Mouse (Mus musculus) cerebellum, postnatal 25 days (tissue): ENCODE measurements around the gene Lrrc73.

Experiments
- DNase-seq, 2 experiments: peaks; one replicate each; pipeline ENCODE4 v3.0.0; 2021; ENCODE audit warnings: mixed read lengths in 2 of 2

Lrrc73 gene

DNA sequence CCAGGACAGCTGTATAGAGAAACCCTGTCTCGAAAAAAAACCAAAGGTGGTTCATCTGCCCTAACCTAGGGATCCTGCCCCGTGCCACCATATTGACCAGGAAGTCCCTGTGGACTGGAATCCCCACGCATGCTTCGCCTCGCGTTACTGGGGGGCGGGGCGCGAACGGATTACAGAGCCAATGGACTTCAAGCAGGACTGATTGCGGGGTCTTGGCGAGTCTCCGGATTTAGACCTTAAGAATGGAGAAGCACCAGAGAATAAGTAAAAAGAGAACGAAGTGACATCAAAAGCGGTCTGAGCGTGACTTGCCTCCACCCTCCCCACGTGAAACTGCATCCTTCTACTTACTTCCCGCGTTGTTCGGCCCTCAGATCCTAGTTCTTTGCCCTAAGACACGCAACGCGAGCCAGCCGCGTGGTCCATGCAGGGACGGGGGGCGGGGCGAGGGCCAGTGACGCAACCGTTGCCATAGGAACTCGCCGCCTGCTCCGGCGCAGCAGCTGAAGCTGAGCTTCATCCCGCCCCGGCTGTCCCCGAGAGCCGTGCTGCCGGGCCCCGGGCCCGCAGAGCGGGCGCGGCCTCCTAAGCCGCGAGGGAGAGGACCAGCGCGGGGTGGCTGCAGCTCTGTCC, at the start of gene Lrrc73:
Gene Lrrc73 (plus strand): TSS at position 80 of the 633 bp plus-strand sequence.
- peak; percentile 93 to 97 for DNase-seq

DNA sequence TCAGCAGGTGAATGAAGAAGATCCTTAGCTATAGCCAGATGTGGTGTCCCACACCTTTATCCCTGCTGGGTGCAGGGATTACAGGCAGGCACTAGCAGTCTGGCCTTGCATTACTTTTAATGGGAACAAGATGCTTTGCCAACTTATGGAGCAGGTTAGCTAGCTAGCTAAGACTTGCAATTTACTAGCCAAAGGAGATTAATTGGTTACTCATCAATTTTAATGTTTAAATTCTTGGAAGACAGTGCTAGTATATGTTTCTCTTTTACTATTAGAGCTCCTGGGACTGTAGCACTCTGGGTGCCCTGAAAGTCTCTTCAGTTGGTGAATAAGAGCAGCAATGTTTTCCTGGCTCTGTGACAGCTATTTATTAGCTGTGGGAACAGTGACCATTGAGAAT, 46.7 kb upstream of the Lrrc73 start:
- no peak for DNase-seq

DNA sequence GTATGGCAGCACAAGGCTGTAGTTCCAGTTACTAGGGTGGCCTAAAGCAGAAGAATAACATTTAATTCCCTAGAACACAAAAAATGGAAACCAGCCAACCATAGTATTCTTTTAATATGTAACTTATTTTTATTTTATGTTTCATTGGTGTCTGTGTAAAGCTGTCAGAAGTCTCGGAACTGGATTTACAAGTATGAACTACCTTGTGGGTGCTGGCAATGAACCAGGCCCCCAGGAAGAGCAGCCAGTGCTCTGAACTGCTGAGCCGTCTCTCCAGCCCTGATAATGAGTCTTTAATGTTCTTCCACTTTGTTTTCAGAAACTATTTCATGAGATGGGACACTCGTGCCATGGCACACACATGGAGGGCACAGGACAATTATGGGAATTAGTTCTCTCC, 42.8 kb upstream of the Lrrc73 start:
- no peak for DNase-seq

DNA sequence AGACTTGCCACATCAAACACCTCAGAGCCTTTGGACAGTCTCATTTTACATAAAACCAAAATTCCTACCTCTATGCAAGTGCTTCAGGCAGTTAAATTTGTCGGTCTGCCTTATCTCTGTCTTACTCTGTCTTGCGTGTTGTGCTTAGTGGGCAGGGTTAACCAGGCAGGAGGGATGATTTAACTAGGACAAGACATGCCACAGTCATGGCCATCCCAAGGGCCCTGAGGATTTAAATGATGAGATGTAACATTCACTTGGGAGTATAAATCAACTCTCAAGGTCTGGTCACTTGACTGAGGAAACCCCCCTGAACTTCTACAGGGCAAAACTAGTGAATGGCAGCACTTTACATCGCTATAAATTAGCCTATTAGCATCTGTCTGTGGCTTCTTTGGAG, 31.7 kb upstream of the Lrrc73 start:
- DNase-seq, result no peak

DNA sequence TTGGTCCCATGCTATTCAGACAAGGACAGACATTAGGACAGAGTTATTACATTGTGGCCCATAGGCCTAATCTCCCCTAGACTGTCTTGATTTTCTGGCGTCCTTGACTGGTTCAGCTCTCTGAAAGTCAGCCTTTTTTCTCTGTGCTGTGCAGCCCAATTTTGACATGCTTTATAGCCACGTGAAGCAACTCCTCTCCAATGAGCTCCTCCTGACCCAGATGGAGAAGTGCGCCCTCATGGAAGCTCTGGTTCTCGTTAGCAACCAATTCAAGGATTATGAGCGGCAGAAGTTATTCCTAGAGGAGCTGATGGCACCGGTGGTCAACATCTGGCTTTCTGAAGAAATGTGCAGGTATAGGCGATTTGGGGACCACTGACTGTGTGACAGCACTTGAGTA, 25.8 kb upstream of the Lrrc73 start:
- DNase-seq, result no peak

DNA sequence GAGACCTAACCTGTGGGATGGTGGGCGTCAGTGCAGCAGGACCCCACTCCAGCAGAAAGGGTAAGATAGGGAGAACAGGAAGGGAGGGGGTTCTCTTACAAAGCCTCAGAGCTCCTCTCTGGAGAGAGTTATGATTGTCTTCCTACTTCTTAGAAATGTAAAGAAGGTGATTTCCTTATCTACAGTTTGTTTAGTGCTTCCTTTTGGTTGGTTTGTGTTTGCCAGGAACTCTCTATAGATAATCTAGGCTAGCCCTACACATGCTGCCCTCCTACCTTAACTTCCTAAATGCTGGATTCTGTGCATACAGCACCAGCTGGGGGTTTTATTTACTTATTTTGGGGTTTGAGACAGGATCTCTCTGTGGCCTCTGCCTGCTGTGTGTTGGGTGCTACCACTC, 17.3 kb upstream of the Lrrc73 start:
- no peak for DNase-seq

DNA sequence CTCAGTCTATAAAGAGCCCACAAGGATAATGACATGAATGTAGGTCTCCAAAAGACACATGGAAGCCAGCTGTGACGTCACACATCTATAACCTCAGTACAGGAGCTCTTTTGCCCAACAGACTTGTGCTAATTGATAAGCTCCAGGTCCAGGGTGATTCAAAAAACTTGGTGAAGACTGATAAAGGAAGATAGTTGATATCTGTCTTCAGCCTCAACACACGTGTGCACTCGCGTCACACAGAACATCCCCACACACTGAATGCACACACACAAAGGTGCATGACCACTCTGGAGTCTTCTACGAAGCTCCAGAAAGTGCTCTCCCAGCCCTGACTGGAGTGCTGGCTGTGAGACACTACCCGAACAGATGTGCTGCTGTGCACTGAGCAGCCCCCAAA, 16.3 kb upstream of the Lrrc73 start:
- no peak for DNase-seq

DNA sequence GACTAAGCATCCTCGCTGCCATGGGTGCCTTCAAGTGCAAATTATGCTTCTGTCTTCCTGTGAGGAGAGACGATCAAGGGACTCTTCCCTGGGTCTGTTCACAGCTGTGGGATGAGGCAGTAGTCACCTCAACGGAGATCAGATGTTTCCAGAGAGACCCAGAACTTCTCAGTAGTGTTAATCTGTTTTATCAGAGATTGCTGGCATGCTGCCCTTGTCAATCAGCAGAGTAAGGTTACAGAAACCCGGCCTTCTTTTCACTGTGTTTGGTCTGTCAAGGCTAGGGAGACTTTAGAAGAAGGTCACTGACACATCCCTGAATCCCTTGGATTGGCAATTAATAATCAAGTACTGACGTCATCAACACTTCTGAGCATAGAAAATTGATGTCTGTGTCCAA, 15.9 kb upstream of the Lrrc73 start:
- DNase-seq, result no peak

DNA sequence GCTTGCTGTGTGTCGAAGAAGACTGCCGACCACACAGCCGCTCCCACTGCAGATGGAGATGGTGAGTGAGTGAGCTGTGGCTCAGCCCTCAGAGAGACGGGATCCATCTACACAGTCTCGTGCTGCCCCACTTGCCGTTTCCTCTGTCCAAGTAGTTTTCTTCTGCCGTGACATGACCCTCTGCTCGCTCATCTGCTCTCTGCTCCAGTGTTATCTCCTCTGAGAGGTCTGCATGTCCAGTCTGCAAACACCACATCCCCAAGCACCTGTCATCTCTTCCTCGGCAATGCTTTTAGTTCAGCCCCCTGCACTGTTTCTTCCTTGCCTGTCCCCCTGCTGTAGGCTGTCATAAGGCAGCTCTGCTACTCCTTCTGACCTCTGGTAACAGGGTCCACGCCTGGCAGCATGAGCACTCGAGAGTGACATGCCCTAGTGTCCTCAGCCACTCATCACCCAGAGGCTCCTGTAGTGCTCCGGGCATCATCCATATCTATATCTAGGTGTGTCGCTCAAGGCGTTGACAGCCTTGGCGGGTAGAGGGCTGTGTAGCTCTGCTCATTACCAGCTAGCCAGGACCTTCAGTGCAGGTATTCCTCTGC, 13.7 kb upstream of the Lrrc73 start:
- DNase-seq, result no peak

DNA sequence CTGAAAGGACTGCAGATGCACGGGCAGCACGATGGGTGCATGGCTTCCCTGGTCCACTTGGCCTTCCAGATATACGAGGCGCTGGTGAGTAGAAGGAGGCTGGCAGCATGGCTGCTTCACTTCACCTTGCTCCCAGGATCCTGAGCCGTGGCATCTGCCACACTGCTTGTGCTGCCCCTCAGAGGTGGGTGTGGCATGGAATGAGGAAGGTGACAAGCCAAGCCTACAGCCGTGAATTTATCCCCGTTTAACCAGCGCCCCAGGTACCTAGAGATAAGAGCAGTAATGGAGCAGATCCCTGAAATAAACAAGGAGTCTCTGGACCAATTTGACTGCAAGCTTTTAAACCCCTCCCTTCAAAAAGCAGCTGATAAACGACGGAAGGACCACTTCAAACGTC, 11.9 kb upstream of the Lrrc73 start:
- no peak for DNase-seq

DNA sequence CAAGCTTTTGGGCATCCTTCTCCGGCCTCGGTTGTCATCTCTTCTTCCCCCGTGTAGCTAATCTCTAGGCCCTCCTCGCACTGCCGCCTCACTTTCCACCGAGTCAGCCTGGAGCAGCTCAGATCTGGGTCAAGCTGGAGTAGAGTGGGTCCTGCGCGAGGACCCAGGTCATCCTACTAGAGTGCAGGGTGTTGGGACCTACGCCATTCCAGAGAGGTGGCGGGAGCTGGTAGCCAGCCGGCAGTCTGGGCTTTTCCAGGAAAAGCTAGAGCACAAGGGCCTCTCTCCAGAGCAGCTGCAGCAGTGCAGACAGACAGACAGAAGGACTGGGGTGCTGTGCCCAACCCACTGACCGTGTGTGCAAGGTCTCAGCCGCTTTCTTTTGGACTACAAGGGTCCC, 11.1 kb upstream of the Lrrc73 start:
- DNase-seq, result no peak

DNA sequence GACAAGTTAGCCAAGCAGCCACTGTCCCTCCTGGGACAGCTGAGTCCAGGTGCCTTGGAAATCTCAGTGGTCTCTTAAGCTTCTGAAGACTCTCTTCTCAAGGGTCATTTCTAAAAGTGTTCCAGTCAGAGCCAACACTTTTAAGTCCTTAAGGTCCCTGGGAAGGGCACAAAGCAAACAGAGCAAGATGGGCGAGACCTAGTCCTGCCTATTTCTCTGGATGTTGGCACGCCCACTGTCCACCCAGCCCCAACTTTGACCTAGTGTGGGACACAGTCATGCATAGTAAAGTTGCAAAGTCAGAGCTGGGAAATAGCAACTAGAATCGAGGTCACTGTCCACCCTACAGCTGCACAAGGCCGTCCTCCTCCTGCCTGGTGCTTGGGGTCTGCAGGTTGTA, 10.3 kb upstream of the Lrrc73 start:
- DNase-seq, result no peak

DNA sequence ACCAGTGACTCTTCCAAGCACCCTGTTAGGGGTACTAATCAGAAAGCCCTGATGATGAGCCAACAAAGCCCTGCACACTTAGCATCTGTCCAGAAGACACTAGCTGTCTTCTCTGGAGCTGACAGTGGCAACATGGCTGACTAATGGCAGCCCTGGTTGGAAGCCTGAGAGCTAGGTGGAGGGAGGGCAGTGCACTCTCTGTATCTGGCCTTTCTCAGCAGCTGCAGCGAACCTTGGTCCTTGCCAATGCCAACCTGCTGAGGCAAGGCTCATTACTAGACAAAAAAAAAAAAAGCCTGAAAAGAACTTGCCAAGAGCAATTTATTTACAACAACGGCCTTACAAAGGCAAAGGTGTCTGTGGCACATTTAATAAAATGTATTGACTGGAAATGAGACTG, 9.7 kb upstream of the Lrrc73 start:
- DNase-seq, result no peak

DNA sequence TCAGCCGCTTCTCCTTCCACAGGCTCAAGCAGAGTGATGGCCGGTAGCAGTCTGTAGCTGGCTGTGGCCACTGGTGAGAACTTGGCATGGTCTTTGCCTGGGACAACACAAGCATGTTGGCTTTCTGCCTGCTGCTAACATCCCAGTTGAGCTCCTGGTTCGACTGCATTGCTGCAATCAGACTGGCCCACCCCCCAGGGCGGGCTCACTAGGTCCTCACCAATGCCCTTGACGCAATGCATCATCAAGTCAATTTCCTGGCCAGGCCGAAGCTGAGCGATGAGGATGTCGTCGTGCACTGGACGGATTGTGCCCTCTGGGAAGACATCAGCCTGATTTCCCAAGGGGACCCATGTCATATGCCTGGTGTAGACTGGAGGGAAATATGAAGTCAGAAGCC, 8.8 kb upstream of the Lrrc73 start:
- peak in 1 of 2 experiments; percentile 41 for DNase-seq

DNA sequence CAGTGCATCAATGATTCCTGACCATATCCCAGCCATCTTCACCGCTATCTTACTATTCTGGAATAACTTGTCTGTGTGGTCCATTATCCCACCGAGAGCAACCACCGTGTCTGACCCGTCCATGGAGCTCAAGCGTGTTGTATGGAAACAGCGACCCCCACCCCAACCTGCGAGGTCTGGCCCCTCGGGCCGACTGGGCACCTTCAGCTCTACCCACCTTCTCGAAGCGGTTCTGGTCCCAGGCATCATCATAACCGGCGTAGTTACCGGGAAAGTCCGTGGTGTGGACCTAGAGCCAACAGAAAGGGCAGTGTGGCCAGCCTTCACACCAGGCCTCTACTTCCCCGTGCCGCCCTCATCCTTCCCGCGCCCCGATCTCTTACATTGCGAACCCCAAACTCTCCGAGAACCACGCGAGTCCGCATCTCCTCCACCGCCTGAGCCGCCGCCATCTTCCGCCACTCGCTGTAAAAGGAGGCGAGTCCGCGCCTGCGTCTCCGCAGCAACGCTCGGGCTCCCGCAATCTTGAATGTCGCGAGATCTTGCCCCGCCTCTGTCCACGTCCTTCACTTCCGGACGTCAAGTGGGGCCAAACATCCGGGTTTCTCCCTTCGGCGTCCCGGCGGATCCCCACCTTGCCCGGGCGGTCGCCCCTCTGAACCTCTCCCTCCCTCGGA, 5.7 kb upstream of the Lrrc73 start, which contains the start of the genes Polr1c and Yipf3:
Gene Polr1c (minus strand): TSS at position 543 of the 677 bp plus-strand sequence.
Gene Yipf3 (plus strand): TSS at position 569 of the 677 bp plus-strand sequence.
- peak; percentile 95 to 97 for DNase-seq

DNA sequence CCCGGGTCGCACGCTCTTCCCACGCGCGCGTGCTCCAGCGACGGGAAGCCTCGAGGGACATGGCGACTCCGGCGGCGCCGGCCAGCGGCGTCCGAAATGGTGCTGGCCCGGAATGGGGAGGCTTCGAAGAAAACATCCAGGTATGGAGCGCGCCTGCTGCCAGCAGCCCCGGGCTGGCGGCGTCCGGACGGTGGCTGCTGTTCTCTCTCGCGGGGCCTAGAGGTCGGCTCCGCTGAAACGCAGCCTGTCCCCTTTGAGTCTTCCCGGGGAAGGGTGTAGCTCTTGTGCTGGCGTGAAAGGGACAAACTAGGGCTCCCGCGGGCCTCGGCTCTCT, 5.2 kb upstream of the Lrrc73 start:
- DNase-seq, result no peak

DNA sequence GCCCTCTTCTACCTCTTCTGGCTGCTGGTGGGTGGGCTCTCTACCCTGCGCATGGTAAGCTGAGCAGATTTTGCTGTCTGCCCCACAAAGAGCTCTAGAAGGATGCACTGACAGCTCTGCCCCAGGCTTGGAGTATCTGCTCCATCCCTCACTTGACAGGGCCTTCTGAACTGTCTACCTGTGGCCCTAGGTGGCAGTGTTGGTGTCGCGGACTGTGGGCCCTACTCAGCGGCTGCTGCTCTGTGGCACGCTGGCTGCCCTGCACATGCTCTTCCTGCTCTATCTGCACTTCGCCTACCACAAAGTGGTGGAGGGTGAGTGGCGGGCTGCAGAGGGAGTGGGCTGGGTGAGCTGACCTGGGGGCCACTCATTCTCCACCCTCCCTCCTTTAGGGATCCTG, 2.2 kb upstream of the Lrrc73 start:
- DNase-seq, result no peak

DNA sequence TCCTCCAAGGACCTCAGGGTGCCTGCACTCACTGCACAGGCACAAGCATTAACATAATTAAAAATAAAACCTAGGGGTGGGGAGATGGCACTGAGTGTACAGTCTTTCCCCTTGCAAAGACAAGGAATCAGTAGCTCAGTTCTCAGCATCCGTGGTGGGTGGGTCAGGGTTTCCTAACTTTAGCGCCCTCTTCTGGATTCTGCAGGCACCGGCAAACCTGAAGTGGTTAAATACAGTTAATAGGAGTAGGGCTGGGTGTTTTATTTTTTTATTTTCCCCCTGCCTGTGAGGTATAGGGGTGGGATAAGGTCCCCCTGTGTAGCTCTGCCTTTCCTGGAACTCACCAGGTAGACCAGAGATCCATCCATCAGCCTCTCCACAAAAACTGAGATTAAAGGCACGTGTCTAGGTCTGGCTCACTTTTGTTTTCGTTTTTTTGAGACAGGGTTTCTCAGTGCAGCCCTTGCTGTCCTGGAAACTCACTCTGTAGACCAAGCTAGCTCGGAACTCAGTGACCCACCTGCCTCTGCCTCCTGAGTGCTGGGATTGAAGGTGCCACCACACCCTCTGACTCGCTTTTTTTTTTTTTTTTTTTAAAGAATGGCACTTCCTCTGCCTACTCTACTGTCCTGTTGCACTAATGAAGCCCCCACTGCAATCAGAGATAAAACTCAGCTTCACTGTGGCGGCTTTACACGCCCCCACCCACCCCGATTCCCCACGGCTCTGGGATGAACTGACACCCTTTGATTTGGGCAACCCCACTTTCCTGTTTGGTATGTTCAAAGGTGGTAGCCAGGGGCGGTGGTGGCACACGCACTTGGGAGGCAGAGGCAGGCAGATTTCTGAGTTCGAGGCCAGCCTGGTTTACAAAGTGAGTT, 520 bp upstream of the Lrrc73 start:
- no peak for DNase-seq

DNA sequence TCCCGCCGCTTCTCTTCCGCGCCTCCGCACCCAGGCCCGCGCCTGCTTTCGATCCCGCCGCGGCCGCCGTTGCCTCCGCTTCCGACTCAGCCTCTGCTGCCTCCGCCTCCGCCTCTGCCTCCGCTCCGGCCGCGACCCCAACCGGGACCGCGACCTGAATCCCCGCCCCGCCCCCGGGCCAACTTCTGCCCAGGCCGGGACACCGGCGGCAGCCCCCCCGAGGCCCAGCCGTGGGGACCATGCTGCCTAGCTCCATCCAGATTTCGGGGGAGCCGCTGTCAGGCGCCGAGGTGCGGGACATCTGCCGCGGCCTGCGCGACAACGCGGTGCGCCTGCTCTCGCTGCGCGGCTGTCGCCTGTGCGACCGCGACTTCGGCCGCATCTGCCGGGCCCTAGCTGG, 775 bp downstream of the Lrrc73 start:
- peak in 1 of 2 experiments; percentile 68 for DNase-seq

DNA sequence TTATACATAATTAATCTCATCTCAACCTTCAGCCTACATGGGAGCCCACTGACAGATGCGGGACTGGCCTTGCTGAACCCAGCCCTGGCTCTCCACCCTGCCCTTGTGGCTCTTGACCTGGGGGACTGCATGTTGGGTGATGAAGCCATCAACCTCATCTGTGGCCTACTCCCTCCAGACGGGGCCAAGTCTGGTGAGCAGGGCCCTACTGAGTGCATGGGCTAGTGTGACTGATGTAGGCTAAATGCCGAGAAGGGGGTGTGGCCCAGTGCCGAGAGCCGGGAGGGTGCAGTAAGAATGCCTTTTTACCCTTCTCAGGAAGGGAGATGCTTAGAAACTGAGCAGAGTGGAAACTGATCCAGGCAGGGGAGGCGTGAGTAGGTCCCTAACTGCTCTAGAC, 1.8 kb downstream of the Lrrc73 start:
- DNase-seq, result no peak

DNA sequence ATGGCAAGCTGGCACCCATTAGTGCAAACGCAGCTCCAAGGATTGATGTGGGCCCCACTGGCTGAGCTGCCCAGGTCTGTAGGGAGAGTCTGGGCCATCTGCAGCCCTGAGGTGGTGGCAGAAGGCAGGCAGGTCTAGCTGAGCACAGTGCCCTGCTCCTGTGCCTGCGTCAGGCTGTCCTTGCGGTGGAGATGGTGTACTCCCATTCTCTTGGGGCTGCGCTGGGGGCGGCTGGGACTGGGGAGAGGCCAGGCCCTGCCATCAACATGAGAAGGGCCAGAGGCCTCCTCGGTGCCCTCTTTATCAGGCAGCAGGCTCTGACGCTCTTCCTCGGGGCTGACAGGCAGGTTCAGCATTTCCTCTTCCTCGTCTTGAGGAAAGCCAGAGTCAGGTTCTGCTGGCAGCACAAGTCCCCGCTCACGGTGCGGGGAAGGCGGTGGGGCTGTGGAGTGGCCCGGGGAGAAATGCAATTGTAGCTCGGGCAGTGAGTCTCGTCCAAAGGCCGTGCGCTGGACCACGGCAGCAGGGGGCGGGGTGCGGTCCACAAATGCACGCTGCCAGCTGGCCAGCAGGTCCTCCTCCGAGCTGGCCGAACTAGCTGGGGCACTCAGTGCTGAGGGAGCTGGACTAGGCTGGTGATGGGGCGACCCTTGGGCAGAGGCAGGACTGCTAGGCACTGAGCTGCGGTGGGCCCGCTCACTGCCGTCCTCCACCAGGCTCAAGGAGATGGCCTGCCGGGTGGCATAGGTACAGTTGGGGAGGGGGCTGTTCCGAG, 5.1 kb downstream of the Lrrc73 start:
- no peak for DNase-seq

DNA sequence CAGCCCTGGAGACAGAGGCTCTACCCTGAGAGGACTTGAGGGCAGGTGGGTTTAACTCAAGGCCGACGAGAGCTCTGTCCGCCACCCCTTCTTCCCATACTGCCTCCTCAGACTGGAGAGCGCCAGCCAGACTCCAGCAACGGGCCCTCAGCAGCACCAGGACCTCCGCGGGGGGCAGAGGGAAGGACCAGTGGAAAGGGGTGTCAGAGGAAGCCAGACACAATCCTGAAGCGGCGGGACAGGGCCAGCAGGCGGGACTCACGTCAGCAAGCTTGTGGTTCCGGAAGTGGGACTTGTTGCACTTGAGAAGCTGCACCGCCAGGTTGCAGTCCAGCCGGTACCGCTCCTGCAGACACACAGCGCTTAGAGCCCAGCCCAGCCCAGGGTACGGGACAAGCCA, 6.3 kb downstream of the Lrrc73 start:
- DNase-seq, result no peak
